Mouse (Mus musculus) limb, embryonic 15.5 days (tissue): ENCODE data around the gene Serpina3m. TPM values are rescaled to one million over a fixed set of nuclear protein-coding genes. Genes with fewer than 3 reads are reported as not detected.

Experiments used
- ATAC-seq: fragments of 200-750 bp; cut with Nextera tagmentation; 2 replicates; pipeline ENCODE4 v1.8.0; 2017; ENCODE audit warnings: low read depth, moderate TSS enrichment; ENCODE audit not compliant: insufficient number of reproducible peaks, low FRiP score, low TSS enrichment
- H3K27ac ChIP-seq: fragments of 300-500 bp; sonication (generic); 2 replicates; pipeline ENCODE4 v1.5.1; 2015; ENCODE audit warnings: moderate library complexity, mild to moderate bottlenecking, inconsistent platforms
- H3K27me3 ChIP-seq: fragments of 300-500 bp; sonication (generic); 2 replicates; pipeline ENCODE4 v1.6.1; 2015; ENCODE audit warnings: inconsistent platforms
- H3K36me3 ChIP-seq: fragments of 300-500 bp; sonication (generic); 2 replicates; pipeline ENCODE4 v1.6.1; 2015; ENCODE audit warnings: inconsistent platforms
- H3K4me1 ChIP-seq: fragments of 300-500 bp; sonication (generic); 2 replicates; pipeline ENCODE4 v1.6.1; 2015; ENCODE audit warnings: inconsistent platforms
- H3K4me2 ChIP-seq: fragments of 300-500 bp; sonication (generic); 2 replicates; pipeline ENCODE4 v1.6.1; 2015; ENCODE audit warnings: mild to moderate bottlenecking, inconsistent platforms
- H3K4me3 ChIP-seq: fragments of 300-500 bp; sonication (generic); 2 replicates; pipeline ENCODE4 v1.5.1; 2015; ENCODE audit warnings: mild to moderate bottlenecking, inconsistent platforms
- H3K9ac ChIP-seq: fragments of 300-500 bp; sonication (generic); 2 replicates; pipeline ENCODE4 v1.6.1; 2015; ENCODE audit warnings: inconsistent platforms
- H3K9me3 ChIP-seq: fragments of 300-500 bp; sonication (generic); 2 replicates; pipeline ENCODE4 v1.6.1; 2016; ENCODE audit warnings: inconsistent platforms
- WGBS: fragments of 180-500 bp; shearing (Covaris S2); methylation state at CpG from one replicate; pipeline ENCODE4 v1.1.7; 2015; 5-methylcytosine and 5-hydroxymethylcytosine counted together
- polyA plus RNA-seq: library from polyadenylated mRNA; unstranded; fragments of >200 nt; fragmentation: Nextera tagmentation; extraction: Ambion mirVana; gene quantifications from 2 replicates; pipeline ENCODE4 v1.2.1, GENCODE M21; 2015

Serpina3m gene
- polyA plus RNA-seq, 1 experiment from 2014 or later: not detected

- Histone ChIP-seq H3K9ac (no peak overlapping the region), H3K36me3 (no peaks in the 10 kb centered on the region), H3K4me1 (peaks cover 6% of the 10 kb centered on the region; the same call in 1 of the 2 replicates), H3K27ac (no peak overlapping the region), H3K4me2 (no peak overlapping the region), H3K27me3 (no peaks in the 10 kb centered on the region; the same call in 1 of the 2 replicates), H3K9me3 (no peaks in the 10 kb centered on the region), H3K4me3 (no peak overlapping the region)
- WGBS: 51% methylated on average over 7 of the region's 7 CpGs
- no peak for ATAC-seq
These were observed 94.9 kb downstream of the Serpina3m start for GRCm38 (mm10) chr12:104433214-104433613.

- WGBS: 49% methylated on average over 20 of the region's 20 CpGs
- Histone ChIP-seq H3K4me1 (peaks cover 6% of the 10 kb centered on the region; the same call in 1 of the 2 replicates), H3K27ac (no peak overlapping the region), H3K4me3 (no peak overlapping the region), H3K9me3 (no peaks in the 10 kb centered on the region), H3K36me3 (no peaks in the 10 kb centered on the region), H3K9ac (no peak overlapping the region), H3K4me2 (no peak overlapping the region), H3K27me3 (peaks cover 9% of the 10 kb centered on the region)
- no peak for ATAC-seq
These were observed 95.9 kb downstream of the Serpina3m start for GRCm38 (mm10) chr12:104433951-104434735.

GRCm38 (mm10) chr12:104440087-104440760 lies 101.9 kb downstream of the Serpina3m start:
- no peak overlapping the region for H3K4me2 ChIP-seq

GRCm38 (mm10) chr12:104443716-104444115 lies 105.4 kb downstream of the Serpina3m start:
- Histone ChIP-seq H3K9me3 (no peaks in the 10 kb centered on the region), H3K4me1 (0 out of 2 replicates have a peak, but pooled peaks cover 10% of the 10 kb centered on the region), H3K36me3 (no peaks in the 10 kb centered on the region), H3K27ac (no peak overlapping the region), H3K27me3 (peaks cover 23% of the 10 kb centered on the region; the same call in 1 of the 2 replicates), H3K4me3 (no peak overlapping the region), H3K9ac (no peak overlapping the region), H3K4me2 (no peak overlapping the region)
- no peak for ATAC-seq
- WGBS: 87% methylated on average over 11 of the region's 11 CpGs

More at GRCm38 (mm10) chr12:104440087-104440760, 101.9 kb downstream of the Serpina3m start:
- Histone ChIP-seq H3K4me3 (no peak overlapping the region), H3K9ac (no peak overlapping the region), H3K36me3 (no peaks in the 10 kb centered on the region), H3K9me3 (no peaks in the 10 kb centered on the region), H3K4me1 (no peaks in the 10 kb centered on the region), H3K27ac (no peak overlapping the region), H3K27me3 (peaks cover 21% of the 10 kb centered on the region)
- ATAC-seq: no peak
- WGBS: 13% methylated on average over 22 of the region's 22 CpGs

Other genes with a start within 250 kb of the Serpina3m start
- not detected in 2 replicates for gene Serpina5, start 237.4 kb upstream of the Serpina3m start, polyA plus RNA-seq
- gene Serpina3a, start 225.8 kb upstream of the Serpina3m start, polyA plus RNA-seq: not detected in 2 replicates
- gene Serpina3b, start 210.5 kb upstream of the Serpina3m start, polyA plus RNA-seq: 0.27 and 0.35 TPM in 2 replicates
- gene Serpina3c, start 184.6 kb upstream of the Serpina3m start, polyA plus RNA-seq: 0.09 TPM in 1 of 2 replicates, not detected in the other
- gene Serpina3f, start 123.9 kb upstream of the Serpina3m start, polyA plus RNA-seq: not detected in 2 replicates
- gene Serpina3g, start 102.2 kb upstream of the Serpina3m start, polyA plus RNA-seq: 0.65 and 0.98 TPM in 2 replicates
- 1.1 and 2.9 TPM in 2 replicates for gene Serpina3i, start 75.4 kb upstream of the Serpina3m start, polyA plus RNA-seq
- gene Serpina3j, start 23.9 kb upstream of the Serpina3m start, polyA plus RNA-seq: 3.6 and 6.2 TPM in 2 replicates
- not detected in 2 replicates for gene Serpina3k, start within 50 bp of the Serpina3m start, polyA plus RNA-seq
- gene Serpina3n, start 68.2 kb downstream of the Serpina3m start, polyA plus RNA-seq: 0.95 and 1.3 TPM in 2 replicates
- gene Gsc, start 134.8 kb downstream of the Serpina3m start, polyA plus RNA-seq: 4.2 and 7.2 TPM in 2 replicates